Mouse (Mus musculus) CH12.LX (cell line): ENCODE data around the gene Commd8. TPM values are rescaled to one million over a fixed set of nuclear protein-coding genes. Genes with fewer than 3 reads are reported as not detected.

Source experiments
- DNase-seq: peaks from one replicate; pipeline ENCODE4 v3.0.0-alpha.2; 2013; ENCODE audit errors: extremely low read depth
- H3K27ac ChIP-seq: 2 replicates; pipeline ENCODE4 v1.5.1; 2012; ENCODE audit warnings: low read depth, mild to moderate bottlenecking, control low read depth, moderate library complexity; ENCODE audit not compliant: insufficient read depth
- H3K27me3 ChIP-seq: replicated peaks from 2 replicates; pipeline ENCODE3; 2012; ENCODE audit warnings: inconsistent platforms
- H3K36me3 ChIP-seq, 2 experiments: replicated peaks in 1 of 2; 2 replicates each; pipeline versions ENCODE3 to v1.6.1; 2012; ENCODE audit warnings: inconsistent platforms in 1 of 2, low read length in 1 of 2, mild to moderate bottlenecking in 1 of 2, mixed read lengths in 1 of 2, moderate library complexity in 1 of 2; ENCODE audit not compliant: control insufficient read depth in 1 of 2, insufficient read depth in 1 of 2
- H3K4me1 ChIP-seq, 2 experiments: 2 replicates each; pipeline ENCODE4 v1.6.1; 2012; ENCODE audit warnings: inconsistent platforms in 1 of 2, moderate library complexity in 1 of 2; ENCODE audit not compliant: insufficient read depth in 2 of 2, control insufficient read depth in 1 of 2
- H3K4me2 ChIP-seq: 2 replicates; pipeline ENCODE4 v1.6.1; 2012; ENCODE audit warnings: low read depth, mild to moderate bottlenecking, control low read depth; ENCODE audit not compliant: poor library complexity, insufficient read depth, severe bottlenecking
- H3K4me3 ChIP-seq, 3 experiments: fragments of 150-350 bp in 1 of 3; sonication (generic) in 1 of 3; replicated peaks in 1 of 3; 2 replicates each; pipeline versions ENCODE3 to v1.5.1; 2011 to 2012; ENCODE audit warnings: low read depth in 2 of 3, low read length in 2 of 3, mild to moderate bottlenecking in 2 of 3, moderate library complexity in 2 of 3, control low read depth in 1 of 3, improper control_type of control experiment in 1 of 3, inconsistent platforms in 1 of 3, mixed read lengths in 1 of 3; ENCODE audit not compliant: poor library complexity in 1 of 3
- H3K79me2 ChIP-seq: replicated peaks from 2 replicates; pipeline ENCODE4 v1.6.1; 2012; ENCODE audit warnings: mild to moderate bottlenecking, moderate library complexity; ENCODE audit not compliant: control insufficient read depth, poor library complexity, insufficient read depth, severe bottlenecking; ENCODE audit errors: extremely low read depth
- H3K9ac ChIP-seq: 2 replicates; pipeline ENCODE4 v1.6.1; 2012; ENCODE audit warnings: low read depth, mild to moderate bottlenecking, control low read depth, moderate library complexity; ENCODE audit not compliant: insufficient read depth
- H3K9me3 ChIP-seq: replicated peaks from 2 replicates; pipeline ENCODE3; 2012; ENCODE audit warnings: low read length, inconsistent platforms, mixed read lengths
- BHLHE40 ChIP-seq: IDR thresholded peaks from 2 replicates; pipeline ENCODE4 v1.6.1; 2011; ENCODE audit warnings: mild to moderate bottlenecking, low read depth, low read length, improper control_type of control experiment
- CHD1 ChIP-seq: IDR thresholded peaks from 2 replicates; pipeline ENCODE4 v1.6.1; 2012; ENCODE audit warnings: low read depth, low read length, improper control_type of control experiment, inconsistent platforms
- CTCF ChIP-seq, 2 experiments: IDR thresholded peaks in 1 of 2; conservative IDR thresholded peaks in 1 of 2; 2 replicates each; pipeline ENCODE4 v1.5.1; 2011 to 2012; ENCODE audit warnings: low read depth in 2 of 2, low read length in 2 of 2, improper control_type of control experiment in 1 of 2, inconsistent platforms in 1 of 2, mild to moderate bottlenecking in 1 of 2, moderate library complexity in 1 of 2
- E2F4 ChIP-seq: IDR thresholded peaks from 2 replicates; pipeline ENCODE4 v1.6.1; 2011; ENCODE audit warnings: low read depth, low read length, improper control_type of control experiment; ENCODE audit not compliant: insufficient replicate concordance
- ELF1 ChIP-seq: IDR thresholded peaks from 2 replicates; pipeline ENCODE4 v1.6.1; 2014; ENCODE audit warnings: low read depth, mild to moderate bottlenecking, inconsistent platforms, low read length, improper control_type of control experiment
- EP300 ChIP-seq: IDR thresholded peaks from 2 replicates; pipeline ENCODE4 v1.6.1; 2011; ENCODE audit warnings: low read length, improper control_type of control experiment
- GABPA ChIP-seq: IDR thresholded peaks from 2 replicates; pipeline ENCODE4 v1.6.1; 2012; ENCODE audit warnings: low read depth, low read length, improper control_type of control experiment, inconsistent platforms; ENCODE audit not compliant: insufficient replicate concordance
- HCFC1 ChIP-seq: IDR thresholded peaks from 2 replicates; pipeline ENCODE4 v1.6.1; 2012; ENCODE audit warnings: low read depth, mild to moderate bottlenecking, inconsistent platforms, low read length, improper control_type of control experiment
- JUN ChIP-seq: IDR thresholded peaks from 2 replicates; pipeline ENCODE4 v1.6.1; 2011; ENCODE audit warnings: low read depth, mild to moderate bottlenecking, low read length, improper control_type of control experiment, moderate library complexity; ENCODE audit not compliant: insufficient read depth
- JUND ChIP-seq: conservative IDR thresholded peaks from 2 replicates; pipeline ENCODE4 v1.6.1; 2011; ENCODE audit warnings: low read depth, low read length, improper control_type of control experiment
- KAT2A ChIP-seq: IDR thresholded peaks from 2 replicates; pipeline ENCODE4 v1.6.1; 2012; ENCODE audit warnings: low read length, improper control_type of control experiment, inconsistent platforms; ENCODE audit not compliant: insufficient replicate concordance
- MAFK ChIP-seq: IDR thresholded peaks from 2 replicates; pipeline ENCODE4 v1.6.1; 2011; ENCODE audit warnings: low read length, improper control_type of control experiment; ENCODE audit not compliant: insufficient replicate concordance
- MEF2A ChIP-seq: IDR thresholded peaks from 2 replicates; pipeline ENCODE4 v1.6.1; 2014; ENCODE audit warnings: low read depth, mild to moderate bottlenecking, inconsistent platforms, low read length, improper control_type of control experiment, borderline replicate concordance
- MXI1 ChIP-seq: IDR thresholded peaks from 2 replicates; pipeline ENCODE4 v1.6.1; 2011; ENCODE audit warnings: mild to moderate bottlenecking, low read depth, low read length, improper control_type of control experiment
- NELFE ChIP-seq: IDR thresholded peaks from 2 replicates; pipeline ENCODE4 v1.6.1; 2011; ENCODE audit warnings: low read depth, low read length, improper control_type of control experiment
- NRF1 ChIP-seq: IDR thresholded peaks from 2 replicates; pipeline ENCODE4 v1.6.1; 2014; ENCODE audit warnings: low read depth, mild to moderate bottlenecking, inconsistent platforms, low read length, improper control_type of control experiment, moderate library complexity
- POLR2AphosphoS2 ChIP-seq: IDR thresholded peaks from 2 replicates; pipeline ENCODE4 v1.6.1; 2011; ENCODE audit warnings: low read depth, low read length, improper control_type of control experiment
- SIN3A ChIP-seq: IDR thresholded peaks from 2 replicates; pipeline ENCODE4 v1.6.1; 2012; ENCODE audit warnings: low read length, improper control_type of control experiment, inconsistent platforms
- TBP ChIP-seq: conservative IDR thresholded peaks from 2 replicates; pipeline ENCODE4 v1.6.1; 2011; ENCODE audit warnings: low read depth, low read length, improper control_type of control experiment
- UBTF ChIP-seq: IDR thresholded peaks from 2 replicates; pipeline ENCODE4 v1.6.1; 2012; ENCODE audit warnings: low read depth, mild to moderate bottlenecking, inconsistent platforms, low read length, improper control_type of control experiment, moderate library complexity
- USF1 ChIP-seq: IDR thresholded peaks from 2 replicates; pipeline ENCODE4 v1.6.1; 2014; ENCODE audit warnings: low read depth, mild to moderate bottlenecking, inconsistent platforms, low read length, improper control_type of control experiment
- USF2 ChIP-seq: conservative IDR thresholded peaks from 2 replicates; pipeline ENCODE4 v1.6.1; 2011; ENCODE audit warnings: low read depth, low read length, improper control_type of control experiment
- ZMIZ1 ChIP-seq: IDR thresholded peaks from 2 replicates; pipeline ENCODE4 v1.6.1; 2012; ENCODE audit warnings: low read depth, mild to moderate bottlenecking, inconsistent platforms, low read length, improper control_type of control experiment
- dilution Hi-C: fragments of 300-500 bp; cut with MboI; formaldehyde crosslinking; loops from 2 replicates; pipeline ENCODE4 v1.14.3; 2020; ENCODE audit warnings: low sequenced_read_pairs; ENCODE audit not compliant: extremely low pct_unique_long_range_greater_than_20kb, extremely low pct_ligation_motif_present
- in situ Hi-C: fragments of 300-500 bp; cut with MboI; formaldehyde crosslinking; loops from 3 replicates; pipeline ENCODE4 v1.14.3; 2019; ENCODE audit warnings: low sequenced_read_pairs, low pct_ligation_motif_present, low pct_unique_long_range_greater_than_20kb, mixed read lengths
- polyA plus RNA-seq: library from polyadenylated mRNA; unstranded; fragments of >175 nt; gene quantifications from 2 replicates; pipeline ENCODE4 v1.2.1, GENCODE M21; 2012; ENCODE audit warnings: low read depth; ENCODE audit not compliant: insufficient read length
- total RNA-seq, 2 experiments: library from RNA; depleted of rRNA; stranded (reverse); fragments of 300-350 nt in 1 of 2; fragments of >200 nt in 1 of 2; gene quantifications; 2 replicates each; pipeline ENCODE4 v1.2.3; 2012 to 2014

Commd8 gene
- total and polyA plus RNA-seq, 3 experiments: 38.5 to 106 (median 47.4) TPM

- no peak for TF ChIP-seq USF2
- no peak for TF ChIP-seq GABPA
- TF ChIP-seq JUN: no peak
These were observed 33.6 kb upstream of the Commd8 start (continued) for GRCm38 (mm10) chr5:72201600-72201999.

GRCm38 (mm10) chr5:72195442-72195841 lies 27.5 kb upstream of the Commd8 start:
- no peak for TF ChIP-seq ELF1
- TF ChIP-seq MEF2A: no peak
- TF ChIP-seq POLR2AphosphoS2: no peak
- no peak for TF ChIP-seq EP300
- TF ChIP-seq SIN3A: no peak
- Histone ChIP-seq H3K9me3 (no peaks in the 10 kb centered on the region), H3K27me3 (no peaks in the 10 kb centered on the region), H3K36me3 (no peaks in the 10 kb centered on the region), H3K79me2 (no peaks in the 10 kb centered on the region), H3K4me2 (no peak overlapping the region), H3K9ac (no peak overlapping the region), H3K27ac (no peak overlapping the region), H3K4me3 (no peak overlapping the region), H3K4me1 (peaks cover 0 to 5% of the 10 kb centered on the region in 2 experiments; a peak in 1 of 4 replicates)
- in situ Hi-C loops: no loop called here
- dilution Hi-C loops: no loop called here
- DNase-seq: no peak

- Histone ChIP-seq H3K27me3 (no peaks in the 10 kb centered on the region), H3K36me3 (no peaks in the 10 kb centered on the region), H3K27ac (no peak overlapping the region), H3K9me3 (no peaks in the 10 kb centered on the region), H3K79me2 (no peaks in the 10 kb centered on the region), H3K4me1 (no peaks in the 10 kb centered on the region), H3K4me2 (no peak overlapping the region), H3K4me3 (no peak overlapping the region), H3K9ac (no peak overlapping the region)
- TF ChIP-seq UBTF: no peak
- TF ChIP-seq POLR2AphosphoS2: no peak
- no peak for TF ChIP-seq BHLHE40
- no peak for TF ChIP-seq NELFE
- no peak for TF ChIP-seq JUND
- no peak for TF ChIP-seq KAT2A
- no peak for TF ChIP-seq MEF2A
- no peak for TF ChIP-seq MXI1
- no peak for TF ChIP-seq HCFC1
- TF ChIP-seq NRF1: no peak
- no peak for TF ChIP-seq E2F4
- TF ChIP-seq TBP: no peak
- TF ChIP-seq USF1: no peak
- TF ChIP-seq CTCF (conservative IDR thresholded peaks at IDR 0.05 in 1 of 2, IDR thresholded peaks at IDR 0.05 in 1 of 2; ENCODE audit: low read depth in 2 of 2, low read length in 2 of 2): no peak
- TF ChIP-seq ZMIZ1: no peak
- no peak for TF ChIP-seq MAFK
- TF ChIP-seq CHD1: no peak
- dilution Hi-C loops (no loop called here), in situ Hi-C loops (no loop called here)
- DNase-seq: no peak
These were observed 23.9 kb upstream of the Commd8 start for GRCm38 (mm10) chr5:72191932-72192331.
